Mouse (Mus musculus): Measurements from ENCODE around the gene Tut4. TPM values are rescaled to one million over a fixed set of nuclear protein-coding genes. Genes with fewer than 3 reads are reported as not detected.
A peak's percentile ranks its signal among the peaks of the same experiment; 100 is the strongest.

Gene Tut4
- polyA plus RNA-seq, 1 experiment = 40.7 TPM

GRCm38 (mm10) chr4:108503023-108503422, 43.8 kb downstream of the Tut4 start:
- DNase-seq (ENCODE audit: low read depth) = no peak

- no peak for DNase-seq (ENCODE audit: low read depth)
These were observed 80.5 kb downstream of the Tut4 start for GRCm38 (mm10) chr4:108539701-108540100.

- DNase-seq (ENCODE audit: low read depth) = no peak
These were observed 105.8 kb downstream of the Tut4 start for GRCm38 (mm10) chr4:108565026-108565425.

- DNase-seq (ENCODE audit: low read depth) = no peak
These were observed 113.4 kb downstream of the Tut4 start for GRCm38 (mm10) chr4:108572644-108573043.

GRCm38 (mm10) chr4:108578840-108579742, 119.9 kb downstream of the Tut4 start, which contains the start of the genes Prpf38a and Orc1:
TSS of gene Prpf38a (minus strand) at chr4:108579336.
TSS of gene Orc1 (plus strand) at chr4:108579423.
- DNase-seq (ENCODE audit: low read depth) = peak; percentile 77

- no peak for DNase-seq (ENCODE audit: low read depth)
These were observed 120.7 kb downstream of the Tut4 start for GRCm38 (mm10) chr4:108579743-108580411.

- no peak for DNase-seq (ENCODE audit: low read depth)
These were observed 134.2 kb downstream of the Tut4 start for GRCm38 (mm10) chr4:108593376-108593775.

GRCm38 (mm10) chr4:108595785-108596184, 136.6 kb downstream of the Tut4 start:
- no peak for DNase-seq (ENCODE audit: low read depth)

GRCm38 (mm10) chr4:108598306-108598705, 139.1 kb downstream of the Tut4 start:
- DNase-seq (ENCODE audit: low read depth) = no peak

- no peak for DNase-seq (ENCODE audit: low read depth)
These were observed 142.6 kb downstream of the Tut4 start for GRCm38 (mm10) chr4:108601870-108602269.

GRCm38 (mm10) chr4:108608651-108609050, 149.4 kb downstream of the Tut4 start:
- DNase-seq (ENCODE audit: low read depth) = no peak

Other genes with a start within 250 kb of the Tut4 start
- gene Zyg11a, start 241.4 kb upstream of the Tut4 start, polyA plus RNA-seq (2012; rRNA removed) = 3.9 and 4.5 TPM in 2 replicates
- gene Zyg11b, start 158.3 kb upstream of the Tut4 start, polyA plus RNA-seq (2012; rRNA removed) = 11.5 and 12.1 TPM in 2 replicates
- gene Coa7, start 131.3 kb upstream of the Tut4 start, polyA plus RNA-seq (2012; rRNA removed) = 14.3 and 15.2 TPM in 2 replicates
- gene Shisal2a, start 76.1 kb upstream of the Tut4 start, polyA plus RNA-seq (2012; rRNA removed) = 0.79 and 1.3 TPM in 2 replicates
- gene Gpx7, start 52.5 kb upstream of the Tut4 start, polyA plus RNA-seq (2012; rRNA removed) = 29.4 and 31.5 TPM in 2 replicates
- 7.5 and 8.7 TPM in 2 replicates for gene Prpf38a, start 119.9 kb downstream of the Tut4 start, polyA plus RNA-seq (2012; rRNA removed)
- 0.22 and 0.36 TPM in 2 replicates for gene Orc1, start 120.0 kb downstream of the Tut4 start, polyA plus RNA-seq (2012; rRNA removed)
- gene Cc2d1b, start 160.5 kb downstream of the Tut4 start, polyA plus RNA-seq (2012; rRNA removed) = 34.8 and 41.4 TPM in 2 replicates

All from gonadal fat pad, adult 2 months (tissue).